Mouse (Mus musculus) liver, postnatal 0 days (tissue): ENCODE results near the gene Gad1.

Experiments
- CTCF ChIP-seq: sonication (generic); IDR thresholded peaks from 2 replicates; pipeline ENCODE4 v1.5.1; 2016; ENCODE audit warnings: antibody characterized with exemption, low read depth
- EP300 ChIP-seq: IDR thresholded peaks from 2 replicates; pipeline ENCODE4 v1.6.1; 2016; ENCODE audit warnings: antibody characterized with exemption, low read depth, mild to moderate bottlenecking

DNA sequence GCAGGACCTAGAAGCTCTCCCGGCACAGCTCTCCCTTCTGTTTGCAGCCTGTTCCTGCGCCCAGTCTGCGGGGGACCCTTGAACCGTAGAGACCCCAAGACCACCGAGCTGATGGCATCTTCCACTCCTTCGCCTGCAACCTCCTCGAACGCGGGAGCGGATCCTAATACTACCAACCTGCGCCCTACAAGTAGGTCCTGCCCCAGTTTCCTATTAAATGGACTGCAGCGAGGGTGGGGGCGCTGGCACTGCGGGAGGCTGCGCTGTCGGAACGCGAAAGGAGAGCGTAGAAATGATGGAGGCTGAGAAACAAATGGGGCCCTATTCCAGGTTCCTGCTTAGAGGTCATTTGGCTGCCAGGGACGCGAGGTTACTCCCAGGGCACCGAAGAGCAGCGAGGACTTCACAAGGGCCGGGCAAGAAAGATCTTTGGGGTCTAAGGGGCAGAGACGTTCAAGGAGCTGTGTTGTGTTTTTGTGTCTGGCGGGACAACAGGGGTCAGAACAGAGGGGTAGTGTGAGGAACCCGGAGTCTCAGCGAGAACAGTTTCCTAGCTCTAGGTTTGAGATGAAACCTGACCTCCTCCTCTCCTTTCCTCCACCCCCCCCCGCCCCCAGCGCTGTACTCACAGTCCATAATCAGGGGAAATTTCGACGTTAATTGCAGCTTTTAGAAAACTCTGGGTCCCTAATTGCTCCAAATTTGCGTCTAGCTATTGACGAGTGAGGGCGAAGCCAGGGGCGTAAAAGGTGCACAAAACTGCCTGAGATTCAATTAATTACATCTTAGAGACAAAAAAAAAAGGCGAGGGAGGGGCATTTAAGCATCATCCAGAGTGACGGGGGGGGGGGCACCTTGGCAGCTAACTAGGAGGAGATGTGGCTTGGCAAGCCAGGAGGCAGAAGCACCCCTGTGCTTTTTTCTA, 11.1 kb downstream of the Gad1 start:
- TF ChIP-seq CTCF (no peak), EP300 (no peak)
